Mouse (Mus musculus): Measurements from ENCODE around the gene Hapln2. TPM values are rescaled to one million over a fixed set of nuclear protein-coding genes. Genes with fewer than 3 reads are reported as not detected.

The Hapln2 gene
- polyA plus RNA-seq, 1 experiment from 2014 or later: not detected

GRCm38 (mm10) chr3:88000181-88000580 lies 27.2 kb downstream of the Hapln2 start, which contains the start of gene Bcan:
TSS of gene Bcan (minus strand) at chr3:88000230.
- H3K4me1 ChIP-seq: peaks cover 46% of the 10 kb centered on the region
- ATAC-seq (ENCODE audit: low FRiP score): peak; percentile 6; the same call in 1 of the 2 replicates
- WGBS: under 1% methylated on average over 39 of the region's 39 CpGs
- peaks cover 92% of the 10 kb centered on the region for H3K27me3 ChIP-seq
- H3K36me3 ChIP-seq (replicated peaks): no peaks in the 10 kb centered on the region
- H3K9me3 ChIP-seq: no peaks in the 10 kb centered on the region
- peak within 1 kb of the TSS; percentile 84 for H3K4me2 ChIP-seq
- H3K4me3 ChIP-seq (replicated peaks): peak within 1 kb of the TSS; percentile 48
- peak within 1 kb of the TSS; percentile 59 for H3K9ac ChIP-seq
- H3K27ac ChIP-seq: no peak within 1 kb of the TSS

- peaks cover 100% of the 10 kb centered on the region for H3K27me3 ChIP-seq
- peak overlapping the region; percentile 84 for H3K4me2 ChIP-seq
- H3K36me3 ChIP-seq (replicated peaks): no peaks in the 10 kb centered on the region
- ATAC-seq (ENCODE audit: low FRiP score): no peak
- no peaks in the 10 kb centered on the region for H3K9me3 ChIP-seq
- H3K9ac ChIP-seq: peak overlapping the region; percentile 59
- peaks cover 46% of the 10 kb centered on the region for H3K4me1 ChIP-seq
- no peak overlapping the region for H3K27ac ChIP-seq
- H3K4me3 ChIP-seq (replicated peaks): peak overlapping the region; percentile 48
- under 1% methylated on average over 38 of the region's 38 CpGs for WGBS
These were observed 28.0 kb downstream of the Hapln2 start for GRCm38 (mm10) chr3:87999243-87999895.

GRCm38 (mm10) chr3:87998747-87999146 lies 28.6 kb downstream of the Hapln2 start:
- Histone ChIP-seq H3K9ac (no peak overlapping the region), H3K4me1 (peaks cover 46% of the 10 kb centered on the region), H3K36me3 (replicated peaks) (no peaks in the 10 kb centered on the region), H3K4me3 (replicated peaks) (peak overlapping the region; percentile 48; the same call in 1 of the 2 replicates), H3K4me2 (peak overlapping the region; percentile 84), H3K27ac (no peak overlapping the region), H3K27me3 (peaks cover 100% of the 10 kb centered on the region), H3K9me3 (no peaks in the 10 kb centered on the region)
- WGBS: 4% methylated on average over 7 of the region's 7 CpGs
- no peak for ATAC-seq (ENCODE audit: low FRiP score)

GRCm38 (mm10) chr3:87996971-87997614 lies 30.3 kb downstream of the Hapln2 start:
- Histone ChIP-seq H3K4me3 (replicated peaks) (peak overlapping the region; percentile 35), H3K9ac (peak overlapping the region; percentile 44; the same call in 1 of the 2 replicates), H3K27ac (no peak overlapping the region), H3K4me2 (peak overlapping the region; percentile 53), H3K9me3 (no peaks in the 10 kb centered on the region), H3K27me3 (peaks cover 100% of the 10 kb centered on the region), H3K36me3 (replicated peaks) (no peaks in the 10 kb centered on the region), H3K4me1 (peaks cover 40% of the 10 kb centered on the region)
- no peak for ATAC-seq (ENCODE audit: low FRiP score)
- under 1% methylated on average over 49 of the region's 49 CpGs for WGBS

GRCm38 (mm10) chr3:87996401-87996800 lies 31.0 kb downstream of the Hapln2 start:
- Histone ChIP-seq H3K4me1 (peaks cover 38% of the 10 kb centered on the region), H3K9ac (no peak overlapping the region), H3K4me3 (replicated peaks) (peak overlapping the region; percentile 35)

GRCm38 (mm10) chr3:87995331-87995730 lies 32.1 kb downstream of the Hapln2 start:
- Histone ChIP-seq H3K4me3 (replicated peaks) (no peak overlapping the region), H3K27ac (no peak overlapping the region), H3K27me3 (peaks cover 98% of the 10 kb centered on the region), H3K9me3 (no peaks in the 10 kb centered on the region), H3K4me1 (peaks cover 33% of the 10 kb centered on the region), H3K4me2 (no peak overlapping the region), H3K36me3 (replicated peaks) (no peaks in the 10 kb centered on the region), H3K9ac (no peak overlapping the region)
- 26% methylated on average over 11 of the region's 11 CpGs for WGBS
- ATAC-seq (ENCODE audit: low FRiP score): no peak

More at GRCm38 (mm10) chr3:87996401-87996800, 31.0 kb downstream of the Hapln2 start:
- Histone ChIP-seq H3K27ac (no peak overlapping the region), H3K4me2 (peak overlapping the region; percentile 53), H3K9me3 (no peaks in the 10 kb centered on the region), H3K27me3 (peaks cover 98% of the 10 kb centered on the region), H3K36me3 (replicated peaks) (no peaks in the 10 kb centered on the region)
- ATAC-seq (ENCODE audit: low FRiP score): no peak
- WGBS: 2% methylated on average over 15 of the region's 15 CpGs

GRCm38 (mm10) chr3:87993436-87993835 lies 33.9 kb downstream of the Hapln2 start:
- H3K27ac ChIP-seq: no peak overlapping the region
- no peaks in the 10 kb centered on the region for H3K36me3 ChIP-seq (replicated peaks)
- 0% methylated on average over 5 of the region's 6 CpGs for WGBS
- H3K4me3 ChIP-seq (replicated peaks): no peak overlapping the region
- H3K9me3 ChIP-seq: no peaks in the 10 kb centered on the region
- peaks cover 98% of the 10 kb centered on the region for H3K27me3 ChIP-seq
- ATAC-seq (ENCODE audit: low FRiP score): no peak
- peaks cover 17% of the 10 kb centered on the region for H3K4me1 ChIP-seq
- H3K4me2 ChIP-seq: no peak overlapping the region
- H3K9ac ChIP-seq: no peak overlapping the region

- WGBS: 34% methylated on average over 10 of the region's 10 CpGs
- no peak overlapping the region for H3K4me3 ChIP-seq (replicated peaks)
- no peaks in the 10 kb centered on the region for H3K9me3 ChIP-seq
- H3K27ac ChIP-seq: no peak overlapping the region
- no peak overlapping the region; the same call in 1 of the 2 replicates for H3K4me2 ChIP-seq
- no peak for ATAC-seq (ENCODE audit: low FRiP score)
- no peaks in the 10 kb centered on the region for H3K36me3 ChIP-seq (replicated peaks)
- H3K27me3 ChIP-seq: peaks cover 65% of the 10 kb centered on the region
- peaks cover 33% of the 10 kb centered on the region for H3K4me1 ChIP-seq
- no peak overlapping the region for H3K9ac ChIP-seq
These were observed 37.4 kb downstream of the Hapln2 start for GRCm38 (mm10) chr3:87989935-87990334.

GRCm38 (mm10) chr3:87988068-87988467 lies 39.3 kb downstream of the Hapln2 start:
- peaks cover 51% of the 10 kb centered on the region for H3K4me1 ChIP-seq
- H3K27me3 ChIP-seq: peaks cover 46% of the 10 kb centered on the region
- H3K9me3 ChIP-seq: no peaks in the 10 kb centered on the region
- H3K36me3 ChIP-seq (replicated peaks): no peaks in the 10 kb centered on the region
- H3K4me2 ChIP-seq: peak overlapping the region; percentile 77
- H3K27ac ChIP-seq: peak overlapping the region; percentile 80
- H3K9ac ChIP-seq: peak overlapping the region; percentile 56
- peak overlapping the region; percentile 39 for H3K4me3 ChIP-seq (replicated peaks)
- 7% methylated on average over 15 of the region's 15 CpGs for WGBS
- peak; percentile 1; the same call in 1 of the 2 replicates for ATAC-seq (ENCODE audit: low FRiP score)

- peak overlapping the region; percentile 77 for H3K4me2 ChIP-seq
- ATAC-seq (ENCODE audit: low FRiP score): peak; percentile 59
- H3K9ac ChIP-seq: peak overlapping the region; percentile 56
- H3K27ac ChIP-seq: peak overlapping the region; percentile 80
- under 1% methylated on average over 15 of the region's 15 CpGs for WGBS
- H3K27me3 ChIP-seq: peaks cover 42% of the 10 kb centered on the region
- H3K9me3 ChIP-seq: no peaks in the 10 kb centered on the region
- H3K4me1 ChIP-seq: peaks cover 56% of the 10 kb centered on the region
- no peaks in the 10 kb centered on the region for H3K36me3 ChIP-seq (replicated peaks)
- peak overlapping the region; percentile 39 for H3K4me3 ChIP-seq (replicated peaks)
These were observed 39.8 kb downstream of the Hapln2 start for GRCm38 (mm10) chr3:87987633-87988032.

- Histone ChIP-seq H3K36me3 (replicated peaks) (no peaks in the 10 kb centered on the region), H3K27ac (peak overlapping the region; percentile 80), H3K4me2 (peak overlapping the region; percentile 77), H3K27me3 (peaks cover 34% of the 10 kb centered on the region), H3K9ac (peak overlapping the region; percentile 56; the same call in 1 of the 2 replicates), H3K4me1 (peaks cover 63% of the 10 kb centered on the region), H3K9me3 (no peaks in the 10 kb centered on the region), H3K4me3 (replicated peaks) (peak overlapping the region; percentile 39)
- 0% methylated on average over 17 of the region's 17 CpGs for WGBS
- peak; percentile 80 for ATAC-seq (ENCODE audit: low FRiP score)
These were observed 40.5 kb downstream of the Hapln2 start for GRCm38 (mm10) chr3:87986868-87987267.

- no peak overlapping the region for H3K4me3 ChIP-seq (replicated peaks)
- peaks cover 75% of the 10 kb centered on the region for H3K4me1 ChIP-seq
- no peaks in the 10 kb centered on the region for H3K9me3 ChIP-seq
- H3K4me2 ChIP-seq: peak overlapping the region; percentile 10
- H3K9ac ChIP-seq: peak overlapping the region; percentile 25; the same call in 1 of the 2 replicates
- no peaks in the 10 kb centered on the region for H3K36me3 ChIP-seq (replicated peaks)
- peaks cover 24% of the 10 kb centered on the region for H3K27me3 ChIP-seq
- 34% methylated on average over 12 of the region's 12 CpGs for WGBS
- H3K27ac ChIP-seq: peak overlapping the region; percentile 66
- ATAC-seq (ENCODE audit: low FRiP score): no peak
These were observed 41.7 kb downstream of the Hapln2 start for GRCm38 (mm10) chr3:87985505-87986320.
